17 mouse cellular contexts compared by ENCODE assay signal in genomic region chr14:26907401-26907800, GRCm38 (mm10). TPM values are rescaled to one million over a fixed set of nuclear protein-coding genes. Genes with fewer than 3 reads are reported as not detected.
DNase-seq lines count a peak whose midpoint lies in the region; TF ChIP-seq lines count a peak whose summit lies in the region.
"Had no signal": no experiment of that assay in that cellular context is flagged by ENCODE, and none has a peak within 500 bp of the region (broad histone marks: within the 10 kb centered on the region; RNA-seq: fewer than 3 reads in every experiment).

No protein-coding gene starts in this region.

- H3K4me3 ChIP-seq in gastrocnemius, adult 2 months: no peak overlapping the region

- H3K27ac ChIP-seq in gastrocnemius, adult 2 months: no peak overlapping the region

- intact Hi-C loops in gastrocnemius, adult 2 months (cut with DNase I): no loop called here
- intact Hi-C loops in gastrocnemius, postnatal 36 days (cut with DNase I): no loop called here

- DNase-seq in gastrocnemius, adult 2 months: peak; percentile 52
- DNase-seq in gastrocnemius, postnatal 36 days: no peak
- peak; percentile 80 for DNase-seq in heart, adult 11 months
- DNase-seq in heart, adult 8-10 months (ENCODE audit: low spot score): no peak
- DNase-seq: adrenal gland, adult 2 months; adrenal gland, adult 8-10 months; adrenal gland, postnatal 10 days; adrenal gland, postnatal 14 days; adrenal gland, postnatal 25 days; adrenal gland, postnatal 36 days; B cell, adult 2 months; cerebellum, adult 11 months; cerebellum, adult 11-12 months; cerebellum, adult 18-20 months had no signal

- TF ChIP-seq CTCF in gastrocnemius, adult 2 months (IDR thresholded peaks at IDR 0.05): no peak

RNA-seq across cellular contexts. Expression of gene Asb14, which starts 13.0 kb away (rescaled TPM):
- total RNA-seq in gastrocnemius, adult 2 months (2021): 100 to 1,000 TPM; 118 to 142 TPM
- 10 to 100 TPM; 86.5 to 96.4 TPM for total RNA-seq in gastrocnemius, postnatal 36 days (2021)
- 100 to 1,000 TPM; 103 to 126 (median 118) TPM for total RNA-seq in heart, adult 8-10 months (2022)
- total RNA-seq: adrenal gland, adult 18-20 months; adrenal gland, adult 2 months; adrenal gland, adult 8-10 months; adrenal gland, postnatal 14 days; adrenal gland, postnatal 25 days; adrenal gland, postnatal 36 days; CH12.LX; MEL had no signal

Comparison
In these comparisons a context has a peak if more than half of its experiments do, and no peak if none do; other contexts are left out.
1. DNase-seq: peak in gastrocnemius, adult 2 months (single experiment) and heart, adult 11 months (single experiment); none in gastrocnemius, postnatal 36 days (0 of 2) and heart, adult 8-10 months (single experiment).